Mouse (Mus musculus): ENCODE results near the gene Il9r.
"Not testable (repeated sequence)": the region's sequence is repeated elsewhere in the genome, so short reads cannot be mapped to it uniquely, and the experiment has no call there.

Il9r gene

DNA sequence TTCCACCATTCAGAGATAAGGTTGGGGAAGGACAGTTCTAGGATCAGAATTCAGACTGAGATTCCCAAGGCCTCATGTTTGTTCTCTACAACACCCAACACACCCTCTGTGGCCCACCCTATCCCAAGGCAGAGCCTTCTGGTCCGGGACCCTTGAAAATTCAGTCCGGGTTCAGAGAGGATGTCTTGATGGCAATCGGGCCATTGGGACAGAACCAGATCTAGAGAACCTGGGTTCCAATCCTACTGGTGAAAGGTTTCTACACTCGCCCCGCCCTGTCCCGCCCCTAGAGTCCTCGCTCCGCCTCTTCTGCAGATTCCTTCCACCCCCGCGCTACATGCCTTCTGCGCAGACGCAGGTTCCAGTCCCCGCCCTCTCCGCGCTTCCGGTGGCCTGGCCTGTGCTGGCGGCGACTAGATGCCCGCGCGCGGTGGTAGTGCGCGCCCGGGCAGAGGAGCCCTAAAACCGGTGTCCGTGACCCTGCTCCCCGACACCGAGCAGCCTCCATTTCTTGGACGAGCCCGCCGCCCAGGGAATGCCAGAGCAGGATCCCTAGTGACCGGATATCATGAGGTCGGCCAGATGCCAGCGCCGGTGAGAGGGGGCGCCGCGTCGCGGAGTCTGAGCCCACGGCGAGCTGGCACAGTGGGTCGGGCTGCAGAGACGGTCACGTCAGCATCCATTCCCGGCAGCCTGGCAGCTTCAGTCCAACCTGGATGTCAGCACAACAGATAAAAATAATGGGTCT lies 26.2 kb upstream of the Il9r start, which contains the start of gene Mpg:
Mpg (plus strand) TSS at position 382 of the 748 bp plus-strand sequence.
- peak; percentile 87 for DNase-seq

DNA sequence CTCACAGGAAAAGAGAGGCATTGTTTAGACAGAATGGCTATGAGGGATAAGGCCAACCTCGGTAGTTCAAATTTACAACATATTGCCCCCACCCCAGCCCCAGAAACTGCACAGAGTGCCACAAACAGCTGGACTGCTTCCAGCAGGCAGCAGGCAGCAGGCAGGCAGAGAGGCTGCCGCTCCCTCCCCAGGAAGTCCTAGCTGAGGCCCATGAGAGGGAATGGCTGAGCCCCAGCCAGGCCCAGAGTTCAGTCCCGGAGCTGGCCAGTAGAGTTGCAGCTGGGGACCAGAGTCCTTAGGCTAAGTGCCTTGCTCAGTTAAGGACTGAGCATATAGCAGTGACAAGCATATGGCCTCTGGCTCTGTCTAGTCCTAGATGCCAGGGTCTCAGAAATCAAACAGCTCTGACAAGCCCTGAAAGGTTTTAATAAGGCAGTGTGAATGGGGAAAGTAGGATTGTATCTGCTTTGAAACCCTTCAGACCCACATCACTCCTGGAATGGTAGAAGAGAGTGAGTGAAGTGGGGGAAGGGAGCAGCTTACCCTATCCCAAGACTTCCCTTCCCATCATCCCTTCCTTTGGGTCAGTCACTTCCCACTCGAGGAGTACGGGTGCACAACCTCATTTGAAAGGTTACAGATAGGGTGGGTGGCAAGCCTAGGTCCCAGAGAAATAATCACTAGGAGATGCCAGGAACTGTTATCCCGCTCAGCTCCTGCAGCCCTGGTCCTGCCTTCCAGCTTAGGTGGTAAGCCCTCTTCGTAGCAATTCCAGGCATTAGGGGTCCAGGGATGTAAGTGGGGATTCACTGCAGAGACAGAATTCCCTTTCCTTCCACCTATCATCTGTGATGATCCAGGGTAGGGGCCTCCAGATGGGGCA lies 25.4 kb upstream of the Il9r start:
- peak; percentile 3 for DNase-seq

DNA sequence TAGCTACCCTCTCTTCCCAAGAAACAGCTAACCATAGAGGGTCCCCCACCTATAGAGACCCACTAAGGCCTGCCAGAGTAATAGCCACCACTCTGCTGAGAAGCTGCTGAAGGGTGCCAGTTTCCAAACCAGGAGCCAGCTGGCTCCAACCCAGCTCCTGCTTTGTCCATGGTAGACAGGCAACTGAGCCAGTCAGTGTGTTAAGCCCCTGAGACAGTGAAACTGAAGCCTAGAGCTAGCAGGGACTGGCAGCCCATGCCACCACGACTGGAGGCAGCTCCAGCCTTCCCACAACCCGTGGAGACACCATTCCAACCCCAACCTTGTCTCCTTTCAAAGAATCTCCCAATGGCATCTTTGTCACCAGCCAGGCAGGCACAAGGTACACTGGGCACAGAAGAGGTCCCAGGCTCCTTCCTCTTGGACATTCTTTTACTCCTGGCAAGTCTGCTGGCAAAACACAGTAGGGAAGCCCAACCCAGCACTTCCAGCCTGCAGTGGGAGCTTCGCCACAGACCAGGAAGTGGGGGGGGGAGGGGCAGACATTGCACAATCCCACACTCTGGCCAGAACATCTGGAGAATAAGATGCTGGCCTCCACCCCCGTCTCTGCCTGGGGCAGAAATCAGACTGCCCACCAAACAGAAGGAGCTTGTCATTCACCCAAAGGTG lies 24.5 kb upstream of the Il9r start:
- peak; percentile 48 for DNase-seq

DNA sequence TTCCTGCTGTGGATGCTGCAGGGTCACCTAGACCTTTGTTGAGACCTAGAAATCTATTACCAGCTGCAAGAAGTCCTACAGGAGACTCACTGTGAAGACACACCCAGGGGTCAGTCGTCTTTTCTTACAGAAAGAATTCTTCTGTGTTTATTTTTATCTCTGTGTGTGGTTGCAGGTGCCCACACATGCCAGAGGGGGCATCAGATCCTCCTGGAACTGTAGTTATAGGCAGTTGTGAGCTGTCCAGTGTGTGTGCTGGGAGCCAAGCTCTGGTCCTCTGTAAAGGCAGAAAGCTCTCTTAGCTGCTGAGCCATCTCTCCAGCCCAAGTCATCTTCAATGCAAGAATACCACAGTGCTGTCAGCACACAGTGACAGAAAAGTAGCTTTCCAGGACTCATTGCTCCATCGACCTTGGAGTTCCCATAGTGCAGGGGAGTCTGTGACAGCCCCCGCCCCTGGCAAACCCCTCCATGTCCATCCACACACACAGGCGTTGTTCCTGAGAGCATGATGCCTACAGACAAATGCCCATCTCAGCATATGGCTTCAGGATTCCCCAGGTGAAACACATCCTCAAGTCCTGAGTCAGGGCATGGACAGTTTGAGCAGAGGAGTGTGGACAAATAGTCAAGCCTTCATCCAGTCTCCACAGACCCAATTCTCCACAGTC lies 23.4 kb upstream of the Il9r start:
- no peak for DNase-seq

DNA sequence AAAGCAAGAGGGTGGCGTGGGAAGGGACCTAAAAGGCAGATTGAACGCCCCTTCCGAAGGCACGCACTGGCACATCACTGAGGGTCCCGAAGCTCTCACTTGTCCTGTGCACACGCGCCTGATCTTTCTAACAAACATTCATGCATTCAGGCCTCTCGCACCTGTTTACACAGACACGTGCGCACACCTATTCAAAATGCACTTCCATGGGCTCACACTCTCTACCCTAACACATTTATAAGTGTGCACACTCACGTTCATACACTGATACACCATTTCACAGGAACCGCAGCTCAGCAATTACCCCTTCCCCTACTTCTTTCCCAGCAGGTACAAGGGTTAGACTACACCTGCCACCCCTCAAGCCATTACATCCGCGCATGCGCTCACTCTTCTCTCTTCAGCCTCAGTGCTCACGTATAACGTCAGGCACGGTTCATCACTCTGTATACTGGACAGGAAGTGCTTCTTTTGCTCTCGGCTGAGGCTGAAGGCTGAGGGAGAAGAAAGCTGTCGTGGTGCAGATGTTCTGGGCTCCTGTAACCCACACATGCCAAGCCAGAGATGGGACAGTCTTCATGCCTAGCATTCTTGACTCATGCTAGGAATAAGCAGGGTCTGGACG lies 22.6 kb upstream of the Il9r start:
- peak; percentile 10 for DNase-seq

DNA sequence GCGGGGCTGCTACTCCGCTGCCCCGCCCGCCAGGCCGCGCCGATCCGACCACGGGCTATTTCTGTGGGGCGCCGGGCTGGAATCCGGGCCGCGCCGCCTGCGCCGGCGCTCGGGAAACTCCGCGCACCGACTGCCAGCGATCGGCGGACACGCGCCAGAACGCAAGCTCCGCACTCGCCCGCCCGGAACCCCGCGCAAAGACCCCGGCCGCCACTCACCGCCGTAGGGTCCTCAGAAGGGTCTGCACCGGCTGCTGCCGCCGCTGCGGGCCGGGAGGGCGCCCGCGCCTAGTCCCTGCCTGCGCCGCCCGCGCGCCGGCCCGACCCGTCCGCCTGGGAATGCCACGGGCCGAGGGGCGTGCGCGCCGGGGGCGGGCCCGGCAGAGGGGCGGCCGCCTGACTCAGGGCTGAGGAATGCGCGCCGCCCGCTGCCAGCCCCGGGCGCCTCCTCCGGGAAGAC lies 21.9 kb upstream of the Il9r start, which contains the start of gene Rhbdf1:
Rhbdf1 (minus strand) TSS at position 350 of the 459 bp plus-strand sequence.
- peak; percentile 50 for DNase-seq

DNA sequence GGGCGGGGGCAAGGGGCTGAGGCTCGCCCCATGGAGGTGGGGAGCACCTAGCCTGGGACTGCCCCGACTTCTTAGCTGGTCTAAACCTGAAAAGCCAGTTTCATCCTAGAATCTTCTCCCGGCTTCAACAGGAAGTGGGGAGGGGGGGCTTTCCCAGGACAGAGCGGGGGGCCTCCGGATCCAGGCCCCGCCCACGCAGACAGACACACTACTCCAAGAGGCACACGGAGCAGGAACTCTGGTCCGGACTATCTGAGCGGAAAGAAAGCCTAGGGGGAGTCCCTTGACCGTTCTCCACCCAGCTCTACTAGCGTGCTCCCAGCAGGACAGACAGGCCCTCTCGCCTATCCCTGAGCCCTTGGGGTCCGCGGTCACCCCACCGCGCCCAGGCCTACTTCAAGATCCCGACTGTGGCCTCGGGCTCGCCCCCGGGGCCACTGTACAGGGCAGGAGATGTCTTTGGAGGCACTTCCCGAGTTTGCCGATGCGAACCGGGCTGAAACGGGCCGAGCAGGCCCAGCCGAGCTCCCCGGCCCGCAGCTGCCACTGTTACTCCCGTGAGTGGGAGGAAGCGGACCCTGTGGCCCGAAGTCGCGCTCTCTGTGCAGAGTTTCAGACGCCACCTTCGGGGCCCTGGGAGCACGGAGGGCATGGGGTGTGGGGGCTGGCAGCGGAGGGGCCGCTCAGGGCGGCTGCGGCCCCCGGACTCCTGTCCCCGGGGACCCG lies 21.3 kb upstream of the Il9r start:
- peak; percentile 39 for DNase-seq

DNA sequence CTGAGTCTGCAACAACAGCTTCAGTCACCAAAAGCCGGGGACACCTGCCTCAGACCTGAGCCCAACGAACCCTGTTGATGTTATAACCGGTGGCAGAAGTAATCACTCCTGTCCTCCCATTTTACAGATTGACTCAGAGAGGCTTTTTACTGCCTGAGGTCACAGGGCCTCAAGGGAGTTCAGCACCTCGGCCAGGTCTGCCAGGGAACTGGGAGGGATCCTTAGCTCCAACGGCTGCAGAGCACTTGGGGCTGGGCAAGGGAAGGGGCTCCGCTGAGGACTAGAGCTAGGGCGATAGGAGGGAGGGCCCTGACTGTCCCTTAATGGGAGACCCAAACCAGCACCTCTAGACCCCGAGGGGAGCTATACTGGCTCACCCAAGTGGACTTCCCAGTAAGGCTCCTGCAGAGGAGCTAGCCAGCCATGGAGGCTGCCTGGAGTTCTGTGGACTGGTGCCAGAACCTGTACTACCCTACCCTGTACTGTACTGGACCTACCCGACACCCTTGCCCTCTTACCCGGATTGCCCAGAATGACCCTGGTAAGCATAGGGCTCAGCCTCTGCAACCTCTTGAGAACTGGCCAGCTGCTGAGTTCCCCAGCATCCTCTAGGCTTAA lies 20.6 kb upstream of the Il9r start:
- DNase-seq: peak; percentile 10

DNA sequence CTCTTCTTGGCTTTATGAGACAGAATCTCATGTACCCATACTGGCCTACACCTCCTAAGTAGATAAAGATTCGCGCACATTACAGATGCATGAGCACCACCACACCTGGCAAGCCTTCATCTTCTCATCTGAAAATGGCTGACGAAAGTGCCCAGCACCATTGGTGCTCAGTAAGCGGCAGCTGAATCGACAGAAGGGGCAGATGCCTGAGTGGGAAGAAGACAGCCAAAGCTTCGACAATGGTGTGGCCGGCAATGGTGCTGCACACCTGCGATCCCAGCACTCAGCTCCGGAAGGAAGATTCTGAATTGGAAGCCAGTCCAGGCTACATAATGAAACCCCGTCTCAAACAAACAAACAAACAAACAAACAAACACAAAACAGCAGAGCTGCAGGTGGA lies 19.2 kb upstream of the Il9r start:
- DNase-seq: no peak

DNA sequence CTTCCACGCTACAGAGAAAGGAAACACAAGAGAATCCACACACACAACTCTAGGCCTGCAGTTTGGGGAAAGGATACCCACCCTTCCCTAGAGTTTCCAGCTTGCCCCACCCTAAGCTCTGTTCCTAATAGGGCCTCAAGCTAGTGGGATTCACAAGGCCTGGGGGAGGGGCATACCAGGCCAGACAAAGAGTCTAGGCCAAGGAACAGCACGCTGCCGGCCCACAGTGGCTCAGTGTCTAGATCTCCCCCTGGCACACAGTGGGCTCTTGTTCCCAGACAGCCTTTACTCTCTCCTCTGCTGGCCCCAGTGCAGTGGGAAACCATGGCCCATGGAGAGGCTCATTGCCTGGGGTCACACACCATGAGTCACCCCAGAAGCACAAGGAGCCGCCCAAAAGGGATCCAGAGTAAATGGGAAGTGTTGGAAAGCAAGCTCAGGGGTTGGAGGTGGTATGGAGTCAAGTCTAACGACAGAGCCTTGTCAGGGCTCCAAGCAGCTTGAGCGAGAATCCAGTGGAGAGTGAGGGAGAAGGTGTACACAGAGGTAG lies 18.5 kb upstream of the Il9r start:
- no peak for DNase-seq

DNA sequence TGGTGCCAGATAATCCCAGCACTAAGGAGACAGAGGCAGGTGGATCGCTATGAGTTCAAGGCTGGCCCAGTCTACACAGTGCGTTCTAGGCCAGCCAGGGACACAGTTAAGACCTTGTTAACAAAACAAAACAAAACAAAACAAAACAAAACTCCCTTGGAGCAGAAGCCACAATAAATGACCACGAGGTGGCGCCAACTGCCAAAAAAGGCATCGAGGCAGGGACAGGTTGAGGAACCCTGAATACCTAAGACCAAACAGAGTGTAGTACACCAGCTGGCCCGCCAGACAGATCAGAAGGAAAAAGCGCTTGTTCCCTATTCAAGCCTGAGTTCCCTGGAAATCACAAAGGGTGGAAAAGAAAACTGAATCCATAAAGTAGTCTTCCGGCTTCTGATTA lies 16.8 kb upstream of the Il9r start:
- peak; percentile 78 for DNase-seq

DNA sequence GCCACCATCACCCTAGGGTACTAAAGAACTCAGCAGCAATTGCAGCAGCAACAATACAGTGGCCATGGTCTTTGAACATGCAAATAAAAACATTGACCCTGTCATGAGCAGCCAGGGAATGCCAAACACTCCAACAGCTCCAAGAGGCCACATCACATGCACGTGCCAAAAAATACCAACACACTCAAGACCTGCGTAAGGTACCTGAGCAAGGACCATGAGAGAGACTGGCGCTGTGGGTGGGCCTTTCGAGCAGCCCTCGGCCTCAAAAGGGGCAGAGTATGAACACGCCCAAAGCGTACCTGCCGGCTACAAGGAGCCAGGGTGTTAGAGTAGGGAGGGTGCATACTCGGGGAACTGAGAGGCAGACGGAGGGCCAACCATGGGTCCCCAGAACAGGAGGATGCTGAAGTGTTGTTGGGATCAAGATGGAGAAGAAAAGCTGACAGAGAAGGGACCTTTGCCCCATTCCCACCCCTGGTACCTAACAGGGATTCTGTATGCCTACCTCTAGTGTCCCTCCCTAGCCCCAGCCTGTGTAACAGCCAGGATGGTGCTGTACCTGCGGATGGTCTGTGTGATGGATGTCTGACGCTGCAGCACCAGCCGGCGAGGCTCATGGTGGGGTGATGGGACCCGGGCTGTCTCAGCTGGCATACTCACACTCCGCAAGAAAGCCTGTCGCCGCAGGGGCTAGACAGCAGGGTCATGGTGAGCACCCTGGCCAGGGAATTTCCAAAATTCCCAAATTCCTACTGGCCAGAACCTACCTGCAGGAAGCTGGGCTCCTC lies 15.5 kb upstream of the Il9r start:
- DNase-seq: no peak

DNA sequence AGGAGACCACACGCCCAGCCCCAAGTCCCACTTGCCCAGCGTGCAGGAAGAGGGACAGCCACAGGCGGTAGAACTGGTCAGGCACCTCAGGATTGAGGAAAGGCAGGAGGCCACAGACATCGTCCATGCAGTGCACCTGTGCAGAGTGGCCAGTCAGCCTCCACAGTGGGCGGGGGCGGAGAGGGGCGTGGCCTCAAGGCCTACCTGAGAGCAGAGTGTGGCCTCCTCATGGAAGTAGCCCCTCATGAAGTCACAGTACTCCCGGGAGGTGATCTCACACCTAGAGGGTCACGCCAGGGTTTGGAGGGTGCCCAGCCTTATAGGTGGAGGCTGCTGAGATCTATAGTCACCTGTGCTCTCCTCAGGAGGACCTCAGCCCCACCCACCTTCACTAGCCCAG lies 10.5 kb upstream of the Il9r start:
- DNase-seq: no peak

DNA sequence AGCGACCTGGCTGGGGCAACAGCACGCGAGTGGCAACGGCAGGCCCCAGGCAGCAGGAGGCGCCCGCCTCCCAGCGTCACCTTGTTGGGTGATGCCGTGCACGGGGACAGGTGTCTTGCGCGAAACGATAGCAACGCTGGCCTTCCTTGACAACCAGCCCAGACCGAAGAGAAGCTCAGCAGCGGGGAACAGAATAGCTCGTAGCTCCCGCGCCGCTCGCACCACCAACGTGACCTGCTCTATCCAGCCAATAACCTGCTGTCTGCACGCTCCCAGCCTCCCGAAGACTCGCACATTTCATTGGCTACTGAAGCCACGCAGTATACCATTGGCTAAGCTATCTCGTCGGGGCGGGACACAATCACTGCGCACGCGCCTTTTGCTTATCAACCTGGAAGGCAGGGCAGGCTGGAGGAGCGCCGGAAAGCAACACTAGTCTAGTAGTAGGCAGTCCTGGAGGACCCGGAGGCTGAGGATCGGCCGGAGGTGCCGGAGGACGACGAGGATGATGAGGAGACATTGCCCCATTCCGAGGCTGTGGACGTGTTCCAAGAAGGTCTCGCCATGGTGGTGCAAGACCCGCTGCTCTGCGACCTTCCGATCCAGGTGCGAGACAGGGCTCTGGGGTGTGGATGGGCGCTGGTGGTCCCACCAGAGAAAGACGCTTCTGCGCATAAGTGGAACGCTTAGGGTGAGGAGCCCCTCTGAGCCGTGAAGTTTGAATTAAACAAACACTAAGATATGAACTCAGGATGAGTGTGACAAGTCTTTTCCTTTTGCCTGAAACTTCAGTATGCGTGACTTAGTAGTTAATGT lies 5.2 kb upstream of the Il9r start, which contains the start of gene Snrnp25:
Snrnp25 (plus strand) TSS at position 358 of the 816 bp plus-strand sequence.
- peak; percentile 92 for DNase-seq

DNA sequence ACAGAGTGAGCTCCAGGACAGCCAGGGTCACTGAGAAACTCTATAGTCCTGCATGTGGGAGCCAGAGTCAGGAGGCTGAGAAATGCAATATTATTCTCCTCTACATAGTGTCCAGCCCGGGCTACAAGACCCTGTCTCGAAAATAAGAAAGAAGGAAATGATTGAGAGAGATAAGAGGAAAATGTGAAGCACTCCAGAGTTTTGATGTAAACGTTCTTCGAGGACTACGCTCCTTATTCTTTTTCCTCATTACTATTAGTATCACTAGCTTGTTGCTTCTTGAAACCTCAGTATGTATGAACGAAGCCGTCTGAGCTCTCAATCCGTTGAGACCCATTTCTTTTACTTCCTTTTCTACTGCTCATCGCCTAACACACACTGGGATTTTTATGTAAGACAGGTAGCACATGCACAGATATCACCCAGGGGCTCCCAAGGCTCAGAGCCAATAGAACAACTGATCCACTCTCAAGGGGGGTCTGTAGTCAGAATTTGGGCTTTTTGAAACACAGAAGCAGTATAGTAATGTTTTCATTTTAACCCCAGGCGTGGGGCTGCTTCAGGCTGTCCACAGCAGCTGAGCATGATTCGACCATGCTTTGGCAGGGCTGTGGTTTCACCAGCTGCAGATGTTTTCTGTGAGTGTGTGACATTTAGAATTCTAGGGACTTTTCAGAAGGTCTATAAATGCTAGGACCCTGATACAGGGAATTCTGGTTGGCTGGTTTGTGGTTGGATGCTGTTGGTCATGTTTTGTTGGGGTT lies 2.0 kb upstream of the Il9r start:
- no peak for DNase-seq

DNA sequence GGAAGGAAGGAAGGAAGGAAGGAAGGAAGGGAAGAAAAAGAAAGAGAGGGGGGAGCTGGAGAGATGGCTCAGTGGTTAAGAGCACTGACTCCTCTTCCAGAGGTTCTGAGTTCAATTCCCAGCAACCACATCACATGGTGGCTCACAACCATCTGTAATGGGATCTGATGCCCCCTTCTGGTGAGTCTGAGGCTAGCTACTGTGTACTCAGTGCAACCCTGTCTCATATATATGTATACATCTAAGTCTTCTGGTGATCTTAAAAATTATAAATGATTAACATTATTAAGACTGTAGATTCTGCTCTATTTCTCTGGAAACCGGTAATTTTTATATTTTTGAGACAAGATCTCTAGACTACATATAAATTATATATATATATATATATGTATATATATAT lies 913 bp upstream of the Il9r start:
- DNase-seq: not testable (repeated sequence)

DNA sequence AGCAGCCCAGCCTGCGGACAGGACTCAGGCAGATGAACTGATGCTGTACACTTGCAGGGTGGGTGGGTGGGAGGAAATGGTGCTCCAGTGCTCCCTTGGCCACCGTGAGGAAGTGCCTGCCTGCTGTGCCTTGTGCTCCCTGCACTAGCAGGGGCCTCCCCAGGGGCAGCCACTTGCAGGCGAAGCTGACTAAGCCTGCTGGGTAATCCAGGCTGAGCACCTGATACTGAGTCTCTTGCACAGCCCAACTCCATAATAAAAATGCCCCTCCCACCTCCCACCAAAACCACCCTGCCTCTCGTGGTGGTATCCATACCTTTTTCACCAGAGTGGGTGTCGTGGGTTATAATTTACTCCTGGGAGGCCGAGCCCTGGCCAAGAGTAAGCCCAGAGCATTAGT lies 849 bp downstream of the Il9r start:
- no peak for DNase-seq

Data from right cerebral cortex, postnatal 14 days (tissue).